Mouse (Mus musculus) testis, adult 2 months (tissue): ENCODE results near the gene Nfkbia. TPM values are rescaled to one million over a fixed set of nuclear protein-coding genes. Genes with fewer than 3 reads are reported as not detected.

ENCODE experiments used
- H3K27ac ChIP-seq: fragments of 200-500 bp; 2 replicates; pipeline ENCODE4 v1.5.1; 2012; ENCODE audit warnings: low read depth, low read length; ENCODE audit not compliant: control insufficient read depth, insufficient read depth
- H3K27me3 ChIP-seq: fragments of 200-500 bp; 2 replicates; pipeline ENCODE4 v1.6.1; 2012; ENCODE audit warnings: mild to moderate bottlenecking, low read length, moderate library complexity; ENCODE audit not compliant: control insufficient read depth, insufficient read depth
- H3K36me3 ChIP-seq: fragments of 200-500 bp; 2 replicates; pipeline ENCODE4 v1.6.1; 2012; ENCODE audit warnings: mild to moderate bottlenecking, low read length; ENCODE audit not compliant: control insufficient read depth, insufficient read depth
- H3K4me1 ChIP-seq: fragments of 200-500 bp; 2 replicates; pipeline ENCODE4 v1.6.1; 2012; ENCODE audit warnings: low read length; ENCODE audit not compliant: control insufficient read depth, insufficient read depth
- H3K4me3 ChIP-seq: fragments of 200-500 bp; 2 replicates; pipeline ENCODE4 v1.5.1; 2012; ENCODE audit warnings: low read depth, mild to moderate bottlenecking, low read length, moderate library complexity, mixed read lengths; ENCODE audit not compliant: control insufficient read depth
- CTCF ChIP-seq: fragments of 200-500 bp; IDR thresholded peaks from 2 replicates; pipeline ENCODE4 v1.5.1; 2012; ENCODE audit warnings: low read depth, mild to moderate bottlenecking, inconsistent platforms, low read length, moderate library complexity; ENCODE audit not compliant: control insufficient read depth, insufficient read depth, insufficient replicate concordance
- POLR2A ChIP-seq: fragments of 200-500 bp; IDR thresholded peaks from 2 replicates; pipeline ENCODE4 v1.6.1; 2012; ENCODE audit warnings: low read depth, mild to moderate bottlenecking, inconsistent platforms, low read length, moderate library complexity; ENCODE audit not compliant: control insufficient read depth
- polyA plus RNA-seq: library from polyadenylated mRNA; depleted of rRNA; stranded (reverse); fragments of >200 nt; gene quantifications from 2 replicates; pipeline ENCODE4 v1.2.3, GENCODE M21; 2012

The Nfkbia gene
- polyA plus RNA-seq, 1 experiment: 31.2 TPM

- Histone ChIP-seq H3K36me3 (no peaks in the 10 kb centered on the region), H3K4me3 (no peak overlapping the region), H3K4me1 (peaks cover 5% of the 10 kb centered on the region; the same call in 1 of the 2 replicates), H3K27ac (peak overlapping the region; percentile 1; the same call in 1 of the 2 replicates), H3K27me3 (no peaks in the 10 kb centered on the region)
- TF ChIP-seq POLR2A (no peak), CTCF (no peak)
Measured at GRCm38 (mm10) chr12:55463087-55463486, 29.4 kb downstream of the Nfkbia start.

GRCm38 (mm10) chr12:55462456-55462855 lies 30.0 kb downstream of the Nfkbia start:
- H3K4me1 ChIP-seq: peaks cover 5% of the 10 kb centered on the region; the same call in 1 of the 2 replicates
- 0 out of 2 replicates have a peak overlapping the region, but pooled peaks have one; percentile 8 for H3K27ac ChIP-seq
- H3K36me3 ChIP-seq: no peaks in the 10 kb centered on the region
- no peaks in the 10 kb centered on the region for H3K27me3 ChIP-seq
- no peak overlapping the region for H3K4me3 ChIP-seq
- TF ChIP-seq POLR2A (no peak), CTCF (no peak)

- Histone ChIP-seq H3K27me3 (no peaks in the 10 kb centered on the region), H3K4me1 (peaks cover 5% of the 10 kb centered on the region; the same call in 1 of the 2 replicates), H3K36me3 (no peaks in the 10 kb centered on the region), H3K27ac (no peak overlapping the region), H3K4me3 (no peak overlapping the region)
- TF ChIP-seq POLR2A (no peak), CTCF (no peak)
Measured at GRCm38 (mm10) chr12:55461767-55462166, 30.7 kb downstream of the Nfkbia start.

DNA sequence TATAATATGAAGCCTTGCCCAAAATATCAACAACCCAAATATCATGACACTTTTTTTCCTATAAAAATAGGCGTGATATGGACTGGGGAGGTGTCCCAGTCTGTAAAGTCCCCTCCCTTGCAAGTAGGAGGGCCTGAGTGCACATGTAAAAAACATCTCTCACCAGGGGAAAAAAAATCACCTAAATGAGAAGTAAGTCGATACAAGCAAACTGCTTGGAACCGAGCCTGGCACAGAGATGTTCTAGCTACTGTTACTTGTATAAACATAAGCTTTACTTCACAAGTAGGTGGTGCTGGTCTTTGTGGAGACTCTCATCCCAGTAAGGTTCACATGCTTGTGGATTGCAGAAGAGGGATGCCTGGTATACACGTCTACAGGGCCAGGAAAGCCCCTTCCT lies 31.5 kb downstream of the Nfkbia start:
- no peak for TF ChIP-seq CTCF
- TF ChIP-seq POLR2A: no peak
- Histone ChIP-seq H3K27ac (peak overlapping the region; percentile 5; the same call in 1 of the 2 replicates), H3K4me3 (no peak overlapping the region), H3K27me3 (no peaks in the 10 kb centered on the region), H3K36me3 (no peaks in the 10 kb centered on the region), H3K4me1 (peaks cover 5% of the 10 kb centered on the region; the same call in 1 of the 2 replicates)

- H3K4me3 ChIP-seq: no peak overlapping the region
- no peaks in the 10 kb centered on the region for H3K27me3 ChIP-seq
- no peaks in the 10 kb centered on the region for H3K36me3 ChIP-seq
- TF ChIP-seq CTCF (no peak), POLR2A (no peak)
- no peak overlapping the region for H3K27ac ChIP-seq
- H3K4me1 ChIP-seq: peaks cover 4% of the 10 kb centered on the region; the same call in 1 of the 2 replicates
Measured at GRCm38 (mm10) chr12:55459739-55460138, 32.7 kb downstream of the Nfkbia start.

- Histone ChIP-seq H3K27me3 (no peaks in the 10 kb centered on the region), H3K27ac (no peak overlapping the region), H3K4me1 (peaks cover 4% of the 10 kb centered on the region), H3K4me3 (no peak overlapping the region), H3K36me3 (no peaks in the 10 kb centered on the region)
- TF ChIP-seq CTCF (no peak), POLR2A (no peak)
Measured at GRCm38 (mm10) chr12:55456893-55457292, 35.6 kb downstream of the Nfkbia start.

DNA sequence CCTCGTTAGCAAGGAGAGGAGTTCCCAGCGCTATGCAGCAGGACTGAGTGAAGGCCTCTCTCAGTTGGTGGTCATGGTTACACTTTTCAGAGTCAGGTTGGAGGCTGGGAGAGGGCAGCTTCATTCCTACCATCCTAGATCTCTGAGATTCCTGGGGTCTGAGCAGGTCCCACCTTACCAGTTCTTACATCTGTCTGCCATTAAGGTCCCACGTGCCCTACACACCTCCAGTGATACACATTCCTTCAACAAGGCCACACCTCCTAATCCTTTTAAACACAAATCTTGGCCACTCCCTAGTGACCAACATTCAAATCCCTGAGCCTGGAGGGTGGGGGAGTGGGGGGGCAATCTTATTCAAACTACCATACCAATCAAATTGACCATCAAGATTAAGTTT lies 36.3 kb downstream of the Nfkbia start:
- Histone ChIP-seq H3K4me1 (peaks cover 3% of the 10 kb centered on the region), H3K36me3 (no peaks in the 10 kb centered on the region), H3K27me3 (no peaks in the 10 kb centered on the region), H3K27ac (no peak overlapping the region), H3K4me3 (no peak overlapping the region)
- TF ChIP-seq CTCF: no peak
- TF ChIP-seq POLR2A: no peak

DNA sequence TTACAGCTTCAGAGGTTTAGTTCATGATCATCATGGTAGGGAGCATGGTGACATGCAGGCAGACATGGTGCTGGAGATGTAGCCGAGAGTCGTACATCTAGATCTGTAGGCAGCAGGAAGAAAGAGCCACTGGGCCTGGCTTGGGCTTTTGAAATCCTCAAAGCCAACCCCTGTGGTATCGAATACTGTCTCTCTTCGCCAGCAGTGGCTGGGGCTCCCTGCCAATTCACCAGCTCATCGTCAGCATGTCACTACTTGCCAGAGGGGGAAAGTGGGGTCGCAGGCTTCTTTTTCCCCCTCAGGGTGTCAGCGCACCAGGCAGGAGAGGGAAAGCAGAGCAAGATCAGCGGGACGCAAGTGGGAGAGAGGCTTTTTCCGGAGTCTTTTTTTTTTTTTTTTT lies 37.2 kb downstream of the Nfkbia start:
- no peak for TF ChIP-seq POLR2A
- TF ChIP-seq CTCF: no peak
- Histone ChIP-seq H3K27ac (peak overlapping the region; percentile 24; the same call in 1 of the 2 replicates), H3K4me3 (no peak overlapping the region), H3K36me3 (no peaks in the 10 kb centered on the region), H3K27me3 (no peaks in the 10 kb centered on the region), H3K4me1 (peaks cover 4% of the 10 kb centered on the region)
